Mouse (Mus musculus) midbrain, embryonic 14.5 days (tissue): Measurements from ENCODE around the gene Prune1. TPM values are rescaled to one million over a fixed set of nuclear protein-coding genes. Genes with fewer than 3 reads are reported as not detected.

ENCODE experiments used
- ATAC-seq: fragments of 200-750 bp; cut with Nextera tagmentation; 2 replicates; pipeline ENCODE4 v1.8.0; 2017; ENCODE audit warnings: moderate number of reproducible peaks, moderate library complexity; ENCODE audit not compliant: low FRiP score, low TSS enrichment
- DNase-seq: peaks from one replicate; pipeline ENCODE4 v3.0.0-alpha.2; 2015
- H3K27ac ChIP-seq: fragments of 300-500 bp; sonication (generic); replicated peaks from 2 replicates; pipeline ENCODE4 v1.5.1; 2014; ENCODE audit warnings: mild to moderate bottlenecking, low read depth, low read length, moderate library complexity
- H3K27me3 ChIP-seq: fragments of 300-500 bp; sonication (generic); 2 replicates; pipeline ENCODE4 v1.6.1; 2014; ENCODE audit warnings: low read length, control low read depth, mixed read lengths; ENCODE audit not compliant: control insufficient read depth, insufficient read depth
- H3K36me3 ChIP-seq: fragments of 300-500 bp; sonication (generic); 2 replicates; pipeline ENCODE4 v1.6.1; 2014; ENCODE audit warnings: low read length, control low read depth; ENCODE audit not compliant: control insufficient read depth, insufficient read depth
- H3K4me1 ChIP-seq: fragments of 300-500 bp; sonication (generic); 2 replicates; pipeline ENCODE4 v1.6.1; 2014; ENCODE audit warnings: mild to moderate bottlenecking, antibody characterized with exemption, low read length, control low read depth; ENCODE audit not compliant: control insufficient read depth, insufficient read depth
- H3K4me2 ChIP-seq: fragments of 300-500 bp; sonication (generic); 2 replicates; pipeline ENCODE4 v1.6.1; 2014; ENCODE audit warnings: mild to moderate bottlenecking, low read length, moderate library complexity
- H3K4me3 ChIP-seq: fragments of 300-500 bp; sonication (generic); replicated peaks from 2 replicates; pipeline ENCODE4 v1.5.1; 2014; ENCODE audit warnings: low read depth, low read length
- H3K9ac ChIP-seq: fragments of 300-500 bp; sonication (generic); replicated peaks from 2 replicates; pipeline ENCODE4 v1.6.1; 2014; ENCODE audit warnings: mild to moderate bottlenecking, low read length, moderate library complexity
- H3K9me3 ChIP-seq: fragments of 300-500 bp; sonication (generic); 2 replicates; pipeline ENCODE4 v1.6.1; 2016; ENCODE audit warnings: low read length, control low read depth, mixed read lengths; ENCODE audit not compliant: control insufficient read depth
- WGBS: fragments of 180-500 bp; shearing (Covaris S2); extraction: QIAGEN DNeasy Blood & Tissue Kit; methylation state at CpG from one replicate; pipeline ENCODE4 v1.1.7; 2014; 5-methylcytosine and 5-hydroxymethylcytosine counted together
- polyA plus RNA-seq: library from polyadenylated mRNA; unstranded; fragments of >200 nt; fragmentation: Nextera tagmentation; extraction: Ambion mirVana; gene quantifications from 2 replicates; pipeline ENCODE4 v1.2.1, GENCODE M21; 2014

Gene Prune1
- polyA plus RNA-seq, 1 experiment from 2014 or later, result 59.4 TPM

DNA sequence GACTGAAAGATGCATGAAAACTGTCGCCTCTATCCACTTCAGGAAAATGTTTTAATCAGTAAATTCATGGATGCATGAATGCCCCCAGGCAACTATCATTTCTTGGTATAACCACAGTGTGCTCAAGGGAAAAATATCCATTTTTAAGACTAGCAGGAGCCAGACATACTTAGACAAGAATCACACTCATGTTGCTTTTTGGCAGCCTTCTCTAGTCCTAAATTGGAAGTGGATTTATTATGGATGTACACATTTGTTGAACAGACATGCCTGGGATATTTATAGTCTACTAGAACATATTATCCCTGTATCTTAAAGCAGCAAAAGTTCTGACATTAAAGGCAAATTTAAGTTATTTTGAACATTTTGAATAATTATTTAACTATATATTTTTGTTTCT is 17.2 kb downstream of the Prune1 start:
- Histone ChIP-seq H3K4me2 (no peak overlapping the region), H3K4me1 (no peaks in the 10 kb centered on the region), H3K27ac (no peak overlapping the region), H3K4me3 (no peak overlapping the region), H3K27me3 (no peaks in the 10 kb centered on the region), H3K36me3 (peaks cover 57% of the 10 kb centered on the region), H3K9ac (no peak overlapping the region), H3K9me3 (no peaks in the 10 kb centered on the region)
- 67% methylated on average over 1 of the region's 1 CpGs for WGBS
- ATAC-seq, result no peak
- DNase-seq, result no peak

DNA sequence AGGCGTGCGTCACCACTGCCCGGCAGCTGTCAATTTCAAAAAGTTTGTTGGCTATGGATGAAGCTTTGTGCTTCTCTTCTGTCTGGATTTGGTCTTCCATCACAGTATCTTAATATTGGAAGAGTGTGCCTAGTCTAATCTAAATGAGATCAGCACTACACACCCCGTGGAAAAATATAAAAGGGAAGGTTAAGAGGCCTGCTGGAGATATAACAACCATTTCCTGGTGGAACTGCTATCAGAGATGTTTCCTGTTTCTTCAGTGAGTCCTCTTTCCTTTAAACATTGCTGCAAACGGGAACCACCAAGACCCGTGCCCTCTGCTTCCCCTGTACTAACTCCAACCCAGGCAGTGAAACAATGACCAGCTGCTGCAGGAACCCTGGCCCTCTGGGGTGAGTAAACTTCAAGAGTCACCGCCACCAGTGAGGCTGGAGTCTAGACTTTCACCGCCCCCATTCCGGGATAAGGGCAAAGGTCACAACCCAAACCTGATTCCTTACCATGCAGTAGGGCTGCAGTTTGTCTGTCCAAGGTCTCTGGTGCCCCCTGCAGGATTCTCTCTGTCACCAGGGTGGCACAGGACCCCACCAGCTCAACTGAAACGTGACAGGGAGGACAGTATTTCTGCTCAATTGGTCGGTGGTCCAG is 18.7 kb downstream of the Prune1 start:
- ATAC-seq (no peak), DNase-seq (peak; percentile 69)
- H3K4me2 ChIP-seq, result no peak overlapping the region
- H3K27ac ChIP-seq, result no peak overlapping the region
- peaks cover 68% of the 10 kb centered on the region for H3K36me3 ChIP-seq
- WGBS, result 52% methylated on average over 11 of the region's 11 CpGs
- no peak overlapping the region for H3K9ac ChIP-seq
- no peak overlapping the region for H3K4me3 ChIP-seq
- no peaks in the 10 kb centered on the region for H3K27me3 ChIP-seq
- no peaks in the 10 kb centered on the region for H3K9me3 ChIP-seq
- no peaks in the 10 kb centered on the region for H3K4me1 ChIP-seq

DNA sequence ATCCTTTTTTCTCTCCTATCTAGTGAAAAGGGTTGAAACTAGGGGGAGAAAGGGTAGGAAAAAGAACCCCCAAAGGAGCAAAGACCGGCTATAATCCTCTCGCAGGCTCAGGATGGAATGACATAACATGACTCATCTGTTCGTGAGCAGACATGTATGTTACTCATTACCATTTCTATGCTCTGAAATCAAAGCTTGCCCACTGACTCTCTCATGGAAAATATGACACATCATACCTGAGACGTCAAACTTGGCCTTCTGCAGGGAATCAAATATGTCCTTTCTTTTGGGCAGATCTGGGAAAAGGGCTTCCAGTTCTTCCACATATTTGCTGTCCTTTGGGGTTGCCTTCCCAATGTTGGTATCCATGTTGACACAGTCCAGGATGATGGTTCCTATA is 19.9 kb downstream of the Prune1 start:
- no peaks in the 10 kb centered on the region for H3K4me1 ChIP-seq
- H3K36me3 ChIP-seq, result peaks cover 72% of the 10 kb centered on the region
- no peak for DNase-seq
- H3K27ac ChIP-seq, result no peak overlapping the region
- H3K9me3 ChIP-seq, result no peaks in the 10 kb centered on the region
- H3K27me3 ChIP-seq, result no peaks in the 10 kb centered on the region
- H3K4me2 ChIP-seq, result no peak overlapping the region
- no peak overlapping the region for H3K9ac ChIP-seq
- no peak for ATAC-seq
- WGBS, result 97% methylated on average over 4 of the region's 4 CpGs
- no peak overlapping the region for H3K4me3 ChIP-seq

DNA sequence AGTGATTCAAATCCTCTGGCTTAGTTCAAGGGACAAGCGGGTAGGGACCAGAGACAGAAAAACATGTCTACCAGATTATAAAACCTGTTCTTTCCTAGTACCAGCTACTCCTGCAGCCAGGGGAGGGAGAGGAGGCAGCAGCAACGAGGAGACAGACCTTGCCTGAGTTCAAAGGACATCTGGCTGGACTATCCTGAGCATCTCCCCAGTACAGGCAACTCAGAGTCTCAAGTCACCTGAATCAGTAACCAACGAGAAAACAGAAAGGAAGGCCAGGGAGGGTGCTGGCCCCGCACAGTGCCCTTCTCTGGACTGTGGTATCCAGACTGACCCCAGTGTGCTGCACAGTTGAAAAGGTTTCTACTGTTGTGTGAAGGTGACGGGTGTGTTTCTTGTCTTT is 24.9 kb downstream of the Prune1 start:
- no peak for DNase-seq
- no peaks in the 10 kb centered on the region for H3K27me3 ChIP-seq
- H3K4me3 ChIP-seq, result no peak overlapping the region
- no peak overlapping the region for H3K9ac ChIP-seq
- peaks cover 79% of the 10 kb centered on the region for H3K36me3 ChIP-seq
- H3K4me2 ChIP-seq, result no peak overlapping the region
- H3K9me3 ChIP-seq, result no peaks in the 10 kb centered on the region
- WGBS, result 88% methylated on average over 5 of the region's 5 CpGs
- no peak overlapping the region for H3K27ac ChIP-seq
- ATAC-seq, result no peak
- no peaks in the 10 kb centered on the region for H3K4me1 ChIP-seq

DNA sequence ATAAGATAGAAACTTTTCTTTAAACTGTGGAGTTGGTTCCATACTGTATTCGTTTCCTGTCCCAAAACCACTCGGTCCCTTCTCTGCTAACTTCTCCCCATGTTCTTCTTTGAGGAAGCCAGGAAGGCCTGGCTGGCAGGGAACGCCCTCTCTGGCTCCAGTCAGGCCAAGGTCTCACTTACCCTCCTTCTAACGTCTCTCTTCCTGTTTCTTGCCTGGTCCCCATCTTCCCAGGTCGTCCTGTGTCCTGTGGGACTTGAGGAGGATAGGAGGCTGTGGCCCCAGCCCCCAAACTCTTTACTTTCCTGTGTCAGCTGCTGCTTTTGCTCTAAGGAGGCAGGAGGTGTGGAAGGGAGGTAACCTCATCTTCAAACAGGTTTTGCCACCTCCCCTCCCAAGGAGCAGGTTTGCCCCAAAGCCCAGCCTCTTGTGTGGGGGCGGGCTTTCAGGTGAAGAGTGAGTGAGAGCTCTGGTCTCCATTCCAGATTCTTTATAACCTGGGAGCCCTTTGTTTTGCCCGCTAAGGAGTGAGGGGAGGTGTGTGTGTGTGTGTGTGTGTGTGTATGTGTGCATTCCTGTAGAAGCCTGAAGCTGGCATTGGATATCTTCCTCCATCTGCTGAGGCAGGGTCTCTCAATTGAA is 31.0 kb downstream of the Prune1 start, which contains the start of gene Bnipl:
Gene Bnipl, minus strand, starts transcription at position 411 of the 642 bp plus-strand sequence.
- H3K4me3 ChIP-seq, result no peak within 1 kb of the TSS
- ATAC-seq (no peak), DNase-seq (no peak)
- H3K27ac ChIP-seq, result no peak within 1 kb of the TSS
- WGBS, result 62% methylated on average over 7 of the region's 7 CpGs
- H3K4me1 ChIP-seq, result no peaks in the 10 kb centered on the region
- H3K9ac ChIP-seq, result no peak within 1 kb of the TSS
- peaks cover 38% of the 10 kb centered on the region for H3K36me3 ChIP-seq
- no peak within 1 kb of the TSS for H3K4me2 ChIP-seq
- no peaks in the 10 kb centered on the region for H3K27me3 ChIP-seq
- H3K9me3 ChIP-seq, result no peaks in the 10 kb centered on the region

DNA sequence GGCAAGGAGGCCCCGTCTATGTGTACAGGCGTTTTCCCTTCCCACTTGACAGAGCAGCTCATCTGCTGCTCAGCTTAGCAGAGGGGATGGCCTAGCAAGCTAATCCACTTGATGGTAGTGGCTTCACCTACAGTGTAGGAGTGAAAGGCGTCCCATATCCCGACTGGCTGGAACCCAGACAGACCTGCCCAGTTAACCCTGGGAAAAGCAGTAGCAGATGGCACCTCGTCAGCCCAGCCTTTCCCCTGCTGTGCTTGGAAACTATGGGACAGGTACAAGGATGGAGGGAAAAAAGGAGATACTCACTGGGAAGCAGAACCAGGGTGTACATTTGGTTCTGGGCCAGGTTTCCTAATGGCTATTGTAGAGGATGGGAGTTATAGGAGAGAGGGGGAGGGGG is 31.5 kb downstream of the Prune1 start:
- no peak for DNase-seq
- Histone ChIP-seq H3K4me2 (no peak overlapping the region), H3K4me3 (no peak overlapping the region), H3K9ac (no peak overlapping the region), H3K27ac (no peak overlapping the region), H3K36me3 (peaks cover 32% of the 10 kb centered on the region), H3K27me3 (no peaks in the 10 kb centered on the region), H3K4me1 (no peaks in the 10 kb centered on the region), H3K9me3 (no peaks in the 10 kb centered on the region)
- WGBS, result 89% methylated on average over 5 of the region's 5 CpGs
- ATAC-seq, result no peak

DNA sequence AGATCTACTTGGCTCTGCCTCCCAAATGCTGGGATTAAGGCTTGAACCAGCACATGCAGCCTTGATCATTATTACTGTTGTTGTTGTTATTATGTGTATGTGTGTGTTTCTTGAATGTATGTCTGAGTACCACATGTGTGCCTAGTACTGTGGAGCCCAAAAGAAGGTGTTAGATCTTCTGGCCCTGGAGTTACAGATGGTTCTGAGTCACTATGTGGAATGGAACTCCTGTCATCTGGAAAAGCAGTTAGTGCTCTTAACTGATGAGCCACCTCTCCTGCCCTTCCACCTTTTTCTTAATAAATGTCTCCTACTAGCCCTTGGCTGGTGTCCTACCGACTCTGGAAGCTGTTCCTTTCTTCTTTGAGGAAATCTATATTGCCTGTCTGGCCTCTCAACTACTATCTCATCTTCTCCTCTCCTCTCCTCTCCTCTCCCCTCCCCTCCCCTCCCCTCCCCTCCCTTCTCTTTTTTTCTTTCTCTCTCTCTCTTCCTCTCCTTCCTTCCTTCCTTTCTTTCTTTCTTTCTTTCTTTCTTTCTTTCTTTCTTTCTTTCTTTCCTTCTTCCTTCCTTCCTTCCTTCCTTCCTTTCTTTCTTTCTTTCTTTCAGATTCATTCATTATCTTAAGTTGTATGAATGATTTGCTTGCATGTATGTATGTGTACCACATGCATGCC is 34.1 kb downstream of the Prune1 start:
- no peaks in the 10 kb centered on the region for H3K9me3 ChIP-seq
- ATAC-seq, result no peak
- H3K27me3 ChIP-seq, result no peaks in the 10 kb centered on the region
- DNase-seq, result no peak
- H3K4me2 ChIP-seq, result no peak overlapping the region
- H3K36me3 ChIP-seq, result peaks cover 18% of the 10 kb centered on the region; the same call in 1 of the 2 replicates
- no peak overlapping the region for H3K27ac ChIP-seq
- H3K4me3 ChIP-seq, result no peak overlapping the region
- H3K9ac ChIP-seq, result no peak overlapping the region
- WGBS, result 71% methylated on average over 1 of the region's 1 CpGs
- no peaks in the 10 kb centered on the region for H3K4me1 ChIP-seq

DNA sequence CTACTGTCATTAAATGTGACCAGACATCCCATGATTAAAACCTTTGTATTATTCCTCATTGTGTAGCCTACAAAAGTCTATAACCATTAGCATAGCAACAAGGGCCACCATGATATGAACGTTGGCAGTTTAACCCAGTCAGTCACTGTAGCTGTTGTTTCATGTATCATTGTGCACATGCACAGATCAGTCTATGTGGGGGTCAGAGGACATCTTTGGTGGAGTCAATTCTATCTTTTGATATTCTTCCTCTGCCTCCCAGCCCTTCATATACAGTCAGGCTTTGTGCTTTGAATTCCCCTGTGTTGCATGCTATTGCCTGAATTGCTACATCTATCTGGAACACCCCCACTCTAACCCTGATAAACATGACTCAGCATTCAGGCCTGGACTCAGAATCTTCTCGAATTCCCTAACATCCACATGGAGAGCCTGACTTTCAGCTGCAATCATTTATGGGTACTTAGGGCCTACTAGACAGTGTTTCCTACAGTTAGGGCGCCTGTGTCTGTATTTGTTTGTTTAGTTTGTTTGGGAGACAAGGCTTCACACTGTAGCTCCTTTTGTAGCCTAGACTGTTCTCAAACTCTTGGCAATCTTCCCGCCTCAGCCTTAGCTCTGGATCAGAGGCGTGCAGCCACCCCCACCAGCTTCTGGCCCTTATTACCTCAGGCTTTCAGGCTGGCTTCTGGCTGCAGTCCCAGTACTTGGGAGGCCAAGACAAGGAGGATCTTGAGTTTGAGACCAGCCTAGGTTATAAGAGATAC is 35.2 kb downstream of the Prune1 start:
- Histone ChIP-seq H3K27ac (no peak overlapping the region), H3K4me2 (no peak overlapping the region), H3K36me3 (peaks cover 8% of the 10 kb centered on the region; the same call in 1 of the 2 replicates), H3K9me3 (no peaks in the 10 kb centered on the region), H3K9ac (no peak overlapping the region), H3K27me3 (no peaks in the 10 kb centered on the region), H3K4me3 (no peak overlapping the region), H3K4me1 (no peaks in the 10 kb centered on the region)
- ATAC-seq (no peak), DNase-seq (peak; percentile 22)
- 88% methylated on average over 5 of the region's 5 CpGs for WGBS
